Mouse (Mus musculus) brain, embryonic 14.5 days (tissue): ENCODE measurements around the gene Foxd2. TPM values are rescaled to one million over a fixed set of nuclear protein-coding genes. Genes with fewer than 3 reads are reported as not detected.

Experiments used
- DNase-seq: peaks from one replicate; pipeline ENCODE4 v3.0.0-alpha.2; 2011; ENCODE audit warnings: low read depth
- CTCF ChIP-seq: fragments of 200-500 bp; IDR thresholded peaks from 2 replicates; pipeline ENCODE4 v1.5.1; 2012; ENCODE audit warnings: inconsistent platforms, mild to moderate bottlenecking, moderate library complexity, borderline replicate concordance; ENCODE audit not compliant: insufficient read depth, insufficient read length; ENCODE audit errors: extremely low read depth
- POLR2A ChIP-seq: fragments of 200-500 bp; IDR thresholded peaks from 2 replicates; pipeline ENCODE4 v1.6.1; 2012; ENCODE audit warnings: mild to moderate bottlenecking, inconsistent platforms, borderline replicate concordance; ENCODE audit not compliant: poor library complexity, insufficient read depth, insufficient read length, severe bottlenecking; ENCODE audit errors: extremely low read depth
- polyA plus RNA-seq: library from polyadenylated mRNA; depleted of rRNA; stranded (reverse); fragments of >200 nt; gene quantifications from 2 replicates; pipeline ENCODE4 v1.2.3, GENCODE M21; 2012

Gene Foxd2
- polyA plus RNA-seq, 1 experiment, result 1.1 TPM

DNA sequence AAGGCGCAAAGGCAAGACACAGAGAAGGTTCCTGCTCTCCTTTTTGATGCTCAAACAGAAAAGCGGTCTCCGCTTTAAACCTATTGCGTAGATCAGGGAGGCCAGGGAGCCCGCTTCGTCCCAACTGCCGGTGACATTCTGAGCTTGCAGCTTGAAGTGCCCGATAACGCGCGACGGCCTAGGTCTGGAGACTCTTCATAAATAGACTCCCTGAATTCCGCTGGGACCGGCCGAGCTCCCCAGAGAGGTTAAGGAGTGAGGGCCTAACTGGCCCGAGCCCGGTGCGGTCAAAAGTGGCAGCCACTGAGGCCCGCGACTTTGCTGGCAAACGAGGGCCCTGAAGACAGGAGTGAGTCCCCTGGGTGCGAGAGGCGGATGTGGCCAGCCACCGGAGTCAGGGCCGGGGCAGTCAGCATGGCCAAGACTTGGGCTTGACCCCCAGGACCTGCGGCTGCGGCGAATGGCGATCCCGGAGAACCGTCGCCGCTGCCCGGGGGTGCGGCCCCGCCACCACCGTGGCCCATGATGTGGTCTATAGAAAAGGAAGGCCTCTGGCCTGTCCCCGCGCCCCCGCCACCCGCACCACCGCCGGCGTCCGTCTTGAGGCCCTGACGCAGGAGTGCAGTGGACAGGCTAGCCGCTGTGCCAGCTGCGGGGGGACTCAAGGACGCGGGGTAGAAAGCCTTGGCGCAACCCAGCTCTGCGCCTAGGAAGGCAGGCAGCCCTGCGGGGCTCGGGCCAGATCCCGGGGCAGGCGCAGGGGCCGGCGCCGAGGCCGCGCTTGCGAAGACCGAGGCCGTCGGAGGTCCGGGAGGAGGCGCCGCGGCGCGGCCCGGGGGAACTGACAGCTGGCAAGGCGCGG is 1.4 kb downstream of the Foxd2 start:
- TF ChIP-seq POLR2A, result no peak
- peak; percentile 37 for DNase-seq

DNA sequence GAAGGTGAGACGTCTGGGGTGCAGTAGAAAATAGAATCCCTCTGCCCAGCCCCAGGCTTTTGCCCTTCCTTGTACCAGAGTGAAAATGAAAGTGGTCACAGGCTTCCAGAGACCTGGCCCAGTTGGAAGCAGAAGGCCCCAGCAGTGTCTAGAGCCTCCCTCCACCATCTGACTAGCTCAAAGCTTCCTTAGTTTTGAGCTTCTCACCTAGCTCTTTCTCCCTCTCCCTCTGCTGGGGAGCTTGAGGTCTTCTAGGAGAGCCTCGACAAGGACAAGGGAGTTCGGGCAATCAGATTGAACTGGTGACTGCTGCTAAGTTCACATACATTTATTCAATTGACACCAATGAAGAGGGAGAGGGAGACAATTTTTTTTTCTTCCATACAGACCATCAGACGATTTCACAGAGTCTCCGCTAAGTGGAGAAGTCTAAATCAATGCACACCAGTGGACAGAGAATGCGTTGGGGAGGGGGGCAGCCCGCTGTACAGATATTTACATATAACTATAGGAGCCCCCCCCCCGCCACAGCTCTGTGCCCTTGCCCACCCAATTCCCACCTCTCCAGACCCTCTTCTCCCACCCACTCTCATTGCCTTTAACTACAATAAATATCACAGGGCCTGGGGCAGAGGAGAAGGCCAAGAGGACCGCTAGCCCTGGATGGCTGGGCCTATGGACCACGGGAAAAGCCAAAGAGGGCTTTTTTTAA is 2.5 kb downstream of the Foxd2 start:
- peak; percentile 11 for DNase-seq
- TF ChIP-seq CTCF (no peak), POLR2A (no peak)

DNA sequence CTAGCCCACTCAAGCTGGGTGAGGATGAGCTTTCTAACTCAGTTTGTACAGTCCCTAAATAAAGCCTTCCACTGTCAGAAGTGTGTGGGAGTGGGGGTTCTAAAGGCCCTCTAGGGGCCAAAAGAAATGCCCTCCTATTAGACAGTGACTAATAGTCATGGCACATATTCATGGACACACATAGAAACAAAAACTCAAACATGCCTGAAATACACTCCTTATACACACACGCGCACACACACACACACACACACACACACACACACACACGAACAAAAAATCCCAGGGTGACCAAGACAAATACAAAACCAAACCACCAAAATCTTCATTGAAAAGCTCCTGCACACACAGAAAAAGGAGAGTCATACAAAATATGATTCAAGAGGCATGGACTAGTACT is 3.2 kb downstream of the Foxd2 start:
- TF ChIP-seq POLR2A, result no peak
- TF ChIP-seq CTCF, result no peak
- no peak for DNase-seq

DNA sequence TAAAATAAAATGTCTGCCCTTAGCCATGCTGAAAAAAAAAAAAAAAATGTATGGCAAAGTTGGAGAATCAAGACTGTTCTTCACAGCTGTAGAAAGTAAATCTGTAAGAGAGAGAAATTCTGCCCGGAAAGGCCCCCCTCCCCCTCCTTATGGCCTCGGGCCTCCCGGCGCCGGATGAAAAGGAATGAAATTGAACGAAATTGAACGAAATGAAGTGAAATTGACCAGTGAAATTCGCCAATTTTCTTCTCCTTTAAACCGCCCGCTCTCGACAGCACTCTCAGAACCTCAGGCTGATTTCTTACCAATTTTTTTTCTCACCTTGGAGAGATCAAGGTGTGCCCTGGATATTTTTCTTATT is 5.3 kb downstream of the Foxd2 start:
- TF ChIP-seq CTCF, result no peak
- no peak for TF ChIP-seq POLR2A
- DNase-seq, result no peak

DNA sequence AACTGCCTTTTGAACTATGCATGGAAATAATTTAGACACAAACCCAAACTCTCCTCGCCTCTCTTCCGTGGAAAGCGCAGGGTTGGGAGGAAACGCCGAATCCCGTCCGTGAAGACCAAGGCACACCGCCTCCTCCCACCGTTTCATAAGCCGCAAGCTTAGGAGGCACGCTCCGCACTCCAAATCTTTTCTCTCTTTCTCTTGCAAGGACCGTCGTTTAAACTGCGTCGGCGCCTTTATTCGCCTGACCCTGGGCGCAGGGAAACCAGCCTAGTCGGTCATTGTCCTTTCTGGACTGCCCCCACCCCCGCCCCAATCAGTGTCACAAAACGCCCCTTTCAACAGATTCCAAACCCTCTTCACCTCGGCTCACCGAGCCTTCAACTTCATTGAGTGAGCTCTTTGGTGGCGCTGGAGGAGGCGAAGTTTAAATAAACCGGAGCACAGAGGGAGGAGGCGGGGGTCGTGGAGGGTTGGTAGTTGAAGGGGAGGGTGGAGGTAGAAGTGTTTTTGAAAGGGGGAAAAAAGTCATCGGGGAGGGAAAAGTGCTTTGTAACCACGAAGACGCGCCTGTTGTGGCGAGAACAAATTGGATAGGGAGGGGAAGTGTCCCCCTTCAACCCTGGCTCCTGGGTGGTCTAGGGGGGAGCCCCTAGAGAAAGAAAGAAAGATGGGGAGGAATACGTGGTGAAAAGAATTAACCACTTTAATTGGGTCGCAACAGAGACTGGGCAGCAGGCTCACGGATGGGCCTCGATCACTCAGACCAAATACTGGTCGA is 5.8 kb downstream of the Foxd2 start:
- DNase-seq, result peak; percentile 63
- TF ChIP-seq CTCF (no peak), POLR2A (no peak)

DNA sequence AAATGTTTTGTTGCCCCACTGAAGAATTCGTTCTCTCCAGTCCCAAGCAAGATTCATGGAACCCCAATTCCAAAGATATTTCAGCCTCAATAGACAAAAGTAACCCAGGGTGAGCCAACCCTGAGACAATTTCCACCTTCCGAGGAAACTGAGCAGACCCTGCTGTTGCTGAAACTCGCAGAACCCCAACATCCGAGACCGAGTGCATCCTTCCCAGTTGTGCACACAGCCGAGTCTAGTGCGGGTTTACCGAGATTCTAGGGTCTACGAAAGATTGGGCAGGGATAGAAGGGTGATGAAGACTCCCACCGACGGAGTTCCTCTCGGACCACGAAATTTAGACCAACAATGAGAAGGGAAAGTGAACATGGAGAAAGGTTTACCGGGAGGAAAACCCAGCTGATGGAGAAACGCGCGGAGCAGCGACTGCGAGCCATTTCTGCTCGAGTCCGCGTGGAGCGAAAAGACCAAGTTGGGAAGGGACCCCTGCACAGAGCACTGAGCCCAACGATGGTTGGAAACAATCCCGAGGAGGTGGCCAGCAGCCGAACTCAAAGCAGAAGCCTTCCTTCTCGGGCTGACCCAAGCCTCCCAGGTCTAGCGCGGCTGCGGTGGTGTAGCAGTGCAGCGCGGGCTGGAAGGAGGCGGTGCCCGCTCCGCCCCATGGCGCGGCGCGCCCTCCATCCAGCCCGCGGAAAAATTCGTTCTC is 6.9 kb downstream of the Foxd2 start:
- TF ChIP-seq POLR2A, result no peak
- no peak for TF ChIP-seq CTCF
- peak; percentile 39 for DNase-seq

DNA sequence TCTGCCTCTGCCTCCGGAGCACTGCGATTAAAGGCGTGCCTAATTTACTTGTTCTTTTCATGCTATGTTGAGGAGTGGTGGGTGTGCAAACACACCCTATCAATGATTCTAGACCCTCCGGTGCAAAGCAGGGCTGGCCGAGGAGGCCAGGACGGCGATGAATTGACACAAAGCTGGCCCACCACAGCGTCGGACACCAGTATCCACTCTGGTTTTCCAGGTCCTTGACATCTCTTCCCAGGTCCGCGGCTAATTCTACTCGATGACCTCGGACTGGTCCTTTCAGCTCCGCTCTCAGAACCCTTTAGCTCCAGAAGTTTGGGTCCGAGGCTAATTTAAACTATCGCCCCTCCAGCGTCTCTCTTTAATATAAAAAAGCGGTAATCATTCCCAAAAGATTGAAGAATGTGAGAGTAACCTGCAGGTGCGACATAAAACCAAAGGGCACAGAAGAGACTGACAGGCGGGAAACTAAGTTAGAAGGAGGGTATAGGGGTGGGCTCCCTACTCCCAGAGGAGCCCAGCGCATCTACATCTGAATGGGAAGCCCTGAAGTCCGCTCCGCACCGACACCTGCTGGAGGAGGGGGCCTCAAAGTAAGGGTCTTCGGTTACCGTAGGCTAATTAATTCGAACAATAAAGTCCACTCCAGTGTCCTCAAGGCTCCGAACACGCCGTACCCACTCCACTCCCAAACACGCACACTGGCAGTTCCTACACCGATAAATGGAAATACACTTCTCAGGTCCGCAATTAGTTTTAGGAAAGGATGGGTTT is 7.6 kb downstream of the Foxd2 start:
- peak; percentile 35 for DNase-seq
- TF ChIP-seq CTCF (no peak), POLR2A (no peak)

DNA sequence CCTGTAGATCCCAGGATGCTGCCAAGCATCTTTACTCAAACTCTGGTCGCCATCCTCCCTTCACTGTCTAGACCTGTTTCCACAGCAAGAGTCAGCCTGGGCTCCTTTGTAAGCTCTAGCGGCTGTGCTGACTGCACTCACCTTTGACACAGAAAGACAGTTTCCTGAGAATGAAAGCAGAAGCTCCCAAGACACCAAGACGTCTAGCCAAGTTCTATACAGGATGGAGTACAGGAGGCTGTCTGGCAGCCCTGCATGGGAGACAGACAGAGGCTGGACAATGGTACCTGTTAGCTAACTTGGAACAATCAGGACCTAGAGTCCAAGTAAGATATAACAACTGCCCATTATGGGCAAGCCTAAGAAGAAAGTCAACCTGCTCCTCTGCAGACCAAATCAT is 8.8 kb downstream of the Foxd2 start:
- no peak for DNase-seq
- TF ChIP-seq CTCF, result no peak

DNA sequence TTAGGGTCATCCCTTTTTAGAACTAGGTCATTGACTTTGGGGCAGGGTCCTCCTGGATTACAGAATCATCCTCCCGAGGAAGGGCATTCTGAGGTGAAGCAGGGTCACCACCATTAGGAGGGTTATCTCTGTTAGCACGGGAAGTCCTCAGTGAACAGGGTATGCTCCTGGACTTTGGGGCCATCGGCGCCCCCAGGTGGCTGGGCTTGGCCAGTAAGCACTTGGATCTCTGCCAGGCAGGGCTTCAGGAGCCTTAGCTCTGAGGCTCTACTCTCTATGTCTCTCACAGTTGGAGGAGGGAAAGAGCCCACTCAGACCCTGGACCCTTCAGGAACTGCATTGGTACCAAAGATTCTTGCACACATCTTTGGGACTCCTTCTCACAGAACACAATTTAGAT is 10.8 kb downstream of the Foxd2 start:
- no peak for DNase-seq
- no peak for TF ChIP-seq POLR2A
- TF ChIP-seq CTCF, result peak; percentile 22; the same call in 1 of the 2 replicates

DNA sequence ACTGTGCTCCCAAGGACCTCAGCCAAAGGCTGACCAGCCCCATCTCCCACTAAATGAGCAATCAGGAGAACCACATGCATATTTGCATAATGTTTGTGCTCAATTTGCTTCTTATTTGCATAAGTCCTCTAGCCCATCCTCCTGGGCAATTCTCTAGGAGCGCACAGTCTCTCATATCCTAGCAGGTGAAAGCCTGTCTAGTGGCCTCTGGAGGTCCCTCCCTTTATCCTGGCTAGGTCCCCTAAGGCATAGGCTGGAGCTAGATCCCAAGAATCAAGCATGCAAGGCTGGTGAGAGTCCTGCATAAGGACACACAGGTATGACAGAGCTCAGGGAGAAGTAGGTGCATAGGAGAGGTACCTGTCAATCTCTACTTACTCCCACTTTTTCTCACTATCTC is 26.4 kb downstream of the Foxd2 start:
- no peak for DNase-seq
- TF ChIP-seq POLR2A, result no peak
- TF ChIP-seq CTCF, result no peak

DNA sequence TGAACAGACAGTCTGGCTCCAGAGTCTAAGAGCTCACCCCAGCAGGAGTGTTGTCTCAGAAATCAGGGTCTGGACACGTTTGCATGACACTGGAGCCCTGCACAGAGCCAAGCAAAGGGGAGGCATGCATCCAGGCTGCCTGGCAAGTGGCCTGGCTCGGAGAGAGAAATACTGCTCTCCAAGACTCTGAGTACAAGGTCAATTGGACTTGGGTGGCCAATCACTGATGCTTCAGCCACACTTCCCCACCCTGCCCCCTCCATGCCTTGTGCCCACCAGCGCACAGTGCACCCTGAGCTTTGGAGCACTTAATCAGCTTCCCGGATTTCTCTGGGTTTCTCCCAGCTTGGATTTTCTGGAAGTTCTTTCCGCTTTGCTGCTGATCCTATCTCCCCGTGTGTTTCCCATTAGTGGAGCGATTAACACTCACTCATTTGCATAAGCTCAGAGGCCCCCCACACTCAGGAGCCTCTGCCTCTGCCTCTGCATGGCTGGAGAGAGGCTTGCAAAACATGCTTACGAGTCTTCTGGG is 32.2 kb downstream of the Foxd2 start:
- peak; percentile 25 for DNase-seq
- no peak for TF ChIP-seq CTCF
- no peak for TF ChIP-seq POLR2A
